Mouse (Mus musculus): ENCODE results near the gene Pik3ca.

GRCm38 (mm10) chr3:32366246-32366734 lies 31.2 kb upstream of the Pik3ca start:
- TF ChIP-seq CTCF (IDR thresholded peaks at IDR 0.05; ENCODE audit: extremely low read depth, insufficient read depth, low read length) (no peak), POLR2A (IDR thresholded peaks at IDR 0.05; ENCODE audit: extremely low read depth, insufficient read depth, low read length) (no peak)
